Mouse (Mus musculus) retina, adult 2 months (tissue): ENCODE data around the gene Tpp1.

Experiments
- DNase-seq: peaks from one replicate; pipeline ENCODE4 v3.0.0-alpha.2; 2012; ENCODE audit warnings: low read depth, low spot score

Gene Tpp1

DNA sequence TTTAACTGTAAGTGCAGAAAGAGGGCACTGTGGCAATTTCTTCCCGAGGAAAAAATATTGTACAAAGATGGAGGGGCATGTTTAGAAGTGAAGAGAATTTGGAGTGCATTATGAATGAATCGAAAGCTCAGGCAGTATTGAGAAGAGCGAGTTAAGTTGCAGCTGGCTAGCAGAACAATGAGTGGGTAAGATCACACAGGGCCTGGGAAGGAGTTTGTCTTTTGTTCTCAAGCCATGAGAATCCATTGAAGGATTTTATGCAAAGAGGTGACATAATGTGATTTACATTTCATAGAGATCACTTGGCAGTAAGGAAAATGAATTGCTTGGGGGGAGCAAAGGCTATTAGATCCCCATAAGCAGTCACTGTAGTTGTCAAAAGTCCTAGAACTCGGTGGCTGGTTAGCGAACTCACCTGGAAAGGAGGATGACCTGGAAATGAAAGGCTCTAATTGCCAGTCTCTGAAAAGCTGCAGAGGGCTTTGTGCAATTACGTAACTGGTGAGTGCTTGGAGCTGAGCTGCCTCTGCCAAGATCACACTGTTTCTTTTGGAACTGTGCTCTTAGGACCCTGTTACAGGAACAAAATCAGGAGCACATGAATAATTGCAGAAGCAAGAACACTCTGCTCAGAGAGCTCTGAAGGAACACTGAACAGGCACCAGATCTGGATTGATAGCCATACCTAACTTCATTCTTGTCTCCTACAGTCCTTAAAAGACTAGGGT is 23.2 kb downstream of the Tpp1 start:
- no peak for DNase-seq

DNA sequence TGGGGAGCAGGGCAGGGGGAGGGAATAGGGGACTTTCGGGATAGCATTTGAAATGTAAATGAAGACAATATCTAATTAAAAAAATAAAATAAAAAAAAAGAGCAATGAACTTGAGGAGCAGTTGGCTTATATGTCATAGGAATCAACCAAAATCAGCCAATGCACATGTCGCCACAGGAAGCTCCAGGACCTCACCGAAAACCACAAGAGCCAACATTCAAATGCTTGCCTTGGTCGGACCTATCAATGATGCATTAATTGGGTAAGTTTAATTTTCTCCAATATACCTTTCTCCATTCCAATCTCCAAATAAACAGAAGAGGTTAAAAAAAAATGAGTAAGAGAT is 25.1 kb downstream of the Tpp1 start:
- no peak for DNase-seq

DNA sequence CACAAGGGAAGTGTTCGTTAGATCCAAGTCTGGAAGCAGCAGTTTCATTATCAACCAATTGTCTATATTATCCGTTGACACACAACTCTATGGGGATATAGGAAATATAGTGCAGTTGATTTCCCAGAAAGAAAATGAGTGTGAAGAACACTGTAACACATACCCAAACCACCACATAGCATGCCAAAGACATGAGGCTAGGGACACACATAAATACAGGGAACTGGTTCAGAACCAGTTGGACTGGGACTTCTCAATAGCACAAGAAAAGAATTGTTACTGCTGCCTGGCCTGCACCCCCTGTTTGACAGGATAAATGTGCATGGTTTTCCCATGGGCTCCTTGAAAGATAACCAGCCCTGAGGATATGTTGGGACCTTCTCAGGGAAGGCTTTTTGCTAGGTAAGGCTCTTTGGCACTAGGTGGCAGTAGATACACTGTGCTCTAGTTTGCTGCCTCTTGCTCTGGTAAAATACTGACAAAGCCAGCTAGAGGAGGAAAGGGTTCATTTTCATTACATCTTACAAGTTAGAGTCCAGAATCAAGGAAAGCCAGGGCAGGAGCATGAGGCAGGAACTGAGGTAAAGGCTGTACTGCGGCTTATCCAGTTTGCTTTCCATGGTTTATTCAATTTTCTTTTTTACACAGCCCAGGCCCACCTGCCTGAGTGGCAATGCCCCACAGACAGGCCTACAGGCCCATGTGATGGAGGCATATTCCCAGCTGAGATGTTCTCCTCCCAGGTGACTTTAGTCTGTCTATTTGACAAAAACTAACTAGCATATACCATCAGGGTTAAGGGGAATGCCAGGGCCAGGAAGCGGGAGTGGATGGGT is 25.7 kb downstream of the Tpp1 start:
- DNase-seq, result no peak

DNA sequence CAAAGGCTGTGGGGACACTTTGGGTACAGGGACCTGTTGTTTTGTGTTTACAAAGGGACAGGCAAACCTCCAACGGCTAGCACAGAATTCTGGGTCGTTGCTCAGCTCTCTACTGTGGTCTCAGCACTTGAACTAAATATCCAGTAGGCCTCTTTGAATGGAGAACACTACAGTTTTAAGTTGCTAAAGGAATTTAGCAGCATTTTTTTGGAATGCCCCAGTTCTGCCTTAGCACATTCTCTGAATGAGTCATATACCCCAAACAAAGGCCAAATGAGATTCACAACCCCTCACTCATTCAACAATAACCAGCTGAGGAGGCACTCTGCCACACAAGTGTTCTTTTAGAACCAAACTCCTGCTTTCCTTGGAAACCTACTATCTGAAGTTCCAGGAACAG is 30.1 kb downstream of the Tpp1 start:
- no peak for DNase-seq

DNA sequence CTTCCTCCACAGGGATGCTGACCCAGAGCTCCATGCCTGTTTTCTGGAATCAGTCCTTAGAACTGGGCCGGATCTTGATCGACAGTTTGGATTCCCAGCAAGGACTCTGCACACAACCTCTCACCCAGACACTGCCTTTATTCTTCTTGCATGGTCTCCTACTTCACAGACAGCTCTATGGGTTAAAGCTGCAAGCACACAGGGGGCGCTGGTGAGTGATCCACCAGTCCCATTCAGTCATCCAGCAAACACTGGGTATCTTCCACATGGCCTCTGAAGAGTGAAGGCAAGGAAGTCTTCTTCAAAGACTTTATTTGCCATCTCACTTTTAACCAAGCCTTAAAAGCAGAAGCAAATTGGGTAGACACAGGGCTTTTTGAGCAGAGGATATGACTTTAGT is 36.7 kb downstream of the Tpp1 start:
- DNase-seq, result no peak

DNA sequence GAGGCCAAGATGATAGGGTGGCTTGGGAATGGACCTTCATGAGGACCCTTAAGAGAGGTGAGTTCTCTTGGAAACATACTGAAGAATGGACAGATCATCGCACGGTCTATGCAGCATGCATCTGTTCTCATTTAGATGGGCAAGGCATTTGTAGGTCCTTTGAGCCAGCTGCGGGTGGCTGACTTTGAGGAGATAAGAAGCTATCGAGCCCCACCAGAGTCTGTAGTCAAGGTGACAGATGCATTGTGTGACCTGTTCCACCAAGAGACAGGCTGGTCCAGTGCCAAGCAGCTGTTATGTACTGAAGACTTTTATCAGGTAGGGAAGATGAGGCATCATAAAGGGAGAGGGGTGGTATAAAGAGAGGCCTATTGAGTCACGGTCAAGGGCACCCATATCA is 43.3 kb downstream of the Tpp1 start:
- DNase-seq, result no peak

DNA sequence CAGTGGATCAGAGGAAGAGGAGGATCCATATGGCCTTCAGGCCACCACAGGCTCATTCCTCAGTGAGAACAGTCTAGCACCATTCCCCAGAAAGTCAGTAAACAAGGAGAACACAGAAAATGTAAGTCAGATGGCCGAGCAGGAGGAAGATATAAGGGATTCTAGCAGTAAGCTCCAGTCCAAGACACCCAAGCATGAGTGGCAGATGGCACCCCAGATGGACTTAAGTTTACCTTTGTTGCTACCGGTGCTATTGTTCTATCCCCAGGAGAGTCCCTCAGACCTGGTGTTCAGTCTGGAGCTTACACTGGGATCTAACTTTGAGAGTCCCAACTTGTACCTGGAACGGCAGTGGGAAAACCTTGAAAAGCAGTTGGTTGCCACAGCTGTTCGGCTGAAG is 48.2 kb downstream of the Tpp1 start:
- DNase-seq, result no peak

DNA sequence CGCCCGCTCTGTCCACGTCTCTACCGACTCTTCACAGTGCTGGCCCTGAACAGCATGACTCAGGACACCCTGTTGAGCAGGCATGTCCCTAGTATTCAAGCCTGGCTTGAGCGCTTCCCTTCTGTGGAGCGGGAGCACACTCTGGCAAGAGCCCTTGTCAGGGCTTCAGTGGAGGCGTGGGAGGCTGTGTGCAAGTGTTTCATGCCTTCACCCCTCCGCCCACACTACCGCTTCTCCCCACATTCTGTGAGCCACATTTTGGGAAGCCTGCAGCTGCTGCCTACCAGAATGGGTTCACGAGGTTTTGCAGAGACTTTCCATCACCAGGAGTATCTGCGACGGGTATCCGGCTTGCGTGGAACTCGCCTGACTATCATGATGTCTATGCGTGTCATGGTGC is 48.9 kb downstream of the Tpp1 start:
- no peak for DNase-seq
